Mouse (Mus musculus) liver (tissue): Measurements from ENCODE around the gene Dnmt3c.
"Not testable (repeated sequence)": the region's sequence is repeated elsewhere in the genome, so short reads cannot be mapped to it uniquely, and the experiment has no call there.

Experiments used
- DNase-seq: peaks from one replicate; pipeline ENCODE4 v3.0.0-alpha.2; 2020; ENCODE audit warnings: mixed read lengths

Gene Dnmt3c

GRCm38 (mm10) chr2:153696352-153696751 is at the start of gene Dnmt3c:
Gene Dnmt3c, plus strand, starts transcription at chr2:153696652.
- DNase-seq: no peak

GRCm38 (mm10) chr2:153648773-153649297 is 47.6 kb upstream of the Dnmt3c start:
- no peak for DNase-seq

- peak; percentile 61 for DNase-seq
Observed at GRCm38 (mm10) chr2:153649298-153650013, 47.0 kb upstream of the Dnmt3c start, which contains the start of gene Dnmt3b. Gene Dnmt3b, plus strand, starts transcription at chr2:153649450.

GRCm38 (mm10) chr2:153650014-153650687 is 46.3 kb upstream of the Dnmt3c start:
- DNase-seq: peak; percentile 29

- no peak for DNase-seq
Observed at GRCm38 (mm10) chr2:153651681-153652080, 44.8 kb upstream of the Dnmt3c start.

GRCm38 (mm10) chr2:153657659-153658058 is 38.8 kb upstream of the Dnmt3c start:
- DNase-seq: not testable (repeated sequence)

DNA sequence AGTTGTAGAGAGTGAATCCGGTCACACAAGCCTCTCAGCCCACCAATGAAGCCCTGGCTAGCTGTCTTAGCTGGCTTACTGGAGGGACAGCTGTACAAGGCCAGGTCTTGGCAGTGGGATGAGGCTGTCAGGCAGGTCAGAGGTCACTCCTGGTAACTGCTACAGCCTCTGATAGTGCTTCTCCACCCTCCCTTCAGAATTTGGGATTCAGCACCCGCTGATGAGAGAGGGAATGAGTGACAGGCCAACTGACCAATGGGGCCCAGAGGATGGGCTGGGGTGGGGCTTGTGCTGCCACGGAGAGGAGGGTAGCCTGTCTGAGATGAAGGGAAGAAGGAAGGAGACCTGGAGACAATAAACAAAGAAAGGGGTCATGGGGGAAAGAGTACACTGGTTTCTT is 35.8 kb upstream of the Dnmt3c start:
- DNase-seq: peak; percentile 12

DNA sequence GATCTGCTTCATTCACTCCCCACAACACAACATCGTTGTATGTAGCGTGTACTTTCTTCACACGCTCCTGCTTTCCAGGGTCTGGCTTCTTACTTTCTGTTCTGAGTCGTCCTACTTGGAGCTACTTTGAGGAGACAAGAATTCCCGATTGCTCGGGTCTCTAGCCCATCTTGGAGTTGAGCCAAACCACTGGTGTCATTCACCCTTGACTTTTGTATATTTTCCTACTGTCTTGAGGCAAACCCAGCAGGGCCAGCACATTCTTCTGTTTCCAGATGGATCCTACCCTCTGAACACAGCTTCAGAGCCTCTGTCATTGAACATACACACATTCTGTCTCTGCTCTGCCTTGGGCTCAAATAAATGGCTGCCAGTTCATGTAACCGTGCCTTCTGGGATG is 31.1 kb upstream of the Dnmt3c start:
- no peak for DNase-seq

- DNase-seq: no peak
Observed at GRCm38 (mm10) chr2:153668754-153669376, 27.6 kb upstream of the Dnmt3c start.

GRCm38 (mm10) chr2:153670111-153670510 is 26.3 kb upstream of the Dnmt3c start:
- no peak for DNase-seq

DNA sequence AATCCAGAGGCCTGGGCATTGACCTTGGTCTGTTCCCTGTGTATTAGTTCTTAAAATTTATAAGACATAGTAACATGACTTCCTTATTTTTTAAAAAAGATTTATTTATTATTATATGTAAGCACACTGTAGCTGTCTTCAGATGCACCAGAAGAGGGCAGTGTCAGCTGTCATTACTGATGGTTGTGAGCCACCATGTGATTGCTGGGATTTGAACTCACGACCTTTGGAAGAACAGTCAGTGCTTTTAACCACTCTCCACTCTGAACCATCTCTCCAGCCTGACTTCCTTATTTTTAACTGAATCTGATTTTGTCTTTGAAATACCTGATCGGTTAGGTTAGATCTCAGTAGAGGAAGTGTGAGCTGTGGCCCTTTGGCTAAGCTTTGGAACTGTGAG is 23.8 kb upstream of the Dnmt3c start:
- DNase-seq: no peak

DNA sequence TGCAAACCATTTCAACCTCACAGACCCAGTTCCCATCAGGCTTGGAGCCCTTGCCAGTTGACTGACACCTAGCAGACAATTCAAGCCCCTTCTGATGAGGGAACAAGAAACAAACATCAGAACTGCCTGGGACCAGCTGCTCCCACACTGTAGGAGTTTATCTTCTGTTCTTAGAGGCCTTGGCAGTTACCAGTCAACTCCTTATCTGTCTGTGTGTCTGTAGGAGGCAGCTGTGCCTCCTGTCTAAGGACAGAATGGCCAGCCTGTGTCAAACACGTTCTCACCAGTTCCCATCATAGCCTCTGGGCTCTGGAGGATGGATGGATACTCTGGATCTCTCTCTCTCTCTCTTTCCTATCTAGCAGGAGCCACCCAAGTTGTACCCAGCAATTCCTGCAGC is 21.1 kb upstream of the Dnmt3c start:
- DNase-seq: not testable (repeated sequence)

DNA sequence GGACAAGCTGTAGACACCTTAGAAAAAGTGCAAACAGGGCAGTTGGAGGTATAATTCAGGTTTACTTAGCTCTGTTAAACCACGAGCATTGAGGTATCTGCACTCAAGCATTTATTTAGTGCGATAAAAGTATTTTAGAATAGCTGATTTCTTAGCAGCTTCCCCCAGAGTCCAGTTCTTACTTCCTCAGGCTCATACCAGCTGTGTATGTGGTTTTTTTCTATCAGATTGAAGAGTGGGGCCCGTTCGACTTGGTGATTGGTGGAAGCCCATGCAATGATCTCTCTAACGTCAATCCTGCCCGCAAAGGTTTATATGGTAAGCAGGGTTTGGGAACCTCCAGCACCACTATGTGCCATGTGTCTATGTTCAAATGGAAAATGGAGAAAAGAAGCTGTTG is 19.5 kb upstream of the Dnmt3c start:
- DNase-seq: no peak

- no peak for DNase-seq
Observed at GRCm38 (mm10) chr2:153677550-153677949, 18.9 kb upstream of the Dnmt3c start.

DNA sequence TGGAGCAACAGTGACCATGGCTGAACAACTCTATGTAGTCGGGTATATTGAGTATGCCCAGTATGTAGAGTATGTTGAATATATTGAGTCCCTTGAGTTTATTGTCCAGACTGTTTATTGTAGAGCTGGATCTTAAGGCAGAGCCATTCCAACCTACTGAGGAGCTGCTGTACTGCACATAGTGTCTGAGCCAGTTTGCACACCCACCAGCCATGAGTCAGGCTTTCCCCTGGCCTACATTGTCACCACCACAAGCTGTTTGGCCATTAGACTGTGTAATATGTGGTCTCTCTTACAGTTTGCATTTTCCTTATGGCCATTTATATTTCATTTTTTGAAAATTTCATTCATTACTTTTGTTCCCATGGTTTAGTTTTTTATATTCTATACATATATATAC is 16.5 kb upstream of the Dnmt3c start:
- no peak for DNase-seq

- DNase-seq: not testable (repeated sequence)
Observed at GRCm38 (mm10) chr2:153693413-153693812, 3.0 kb upstream of the Dnmt3c start.

DNA sequence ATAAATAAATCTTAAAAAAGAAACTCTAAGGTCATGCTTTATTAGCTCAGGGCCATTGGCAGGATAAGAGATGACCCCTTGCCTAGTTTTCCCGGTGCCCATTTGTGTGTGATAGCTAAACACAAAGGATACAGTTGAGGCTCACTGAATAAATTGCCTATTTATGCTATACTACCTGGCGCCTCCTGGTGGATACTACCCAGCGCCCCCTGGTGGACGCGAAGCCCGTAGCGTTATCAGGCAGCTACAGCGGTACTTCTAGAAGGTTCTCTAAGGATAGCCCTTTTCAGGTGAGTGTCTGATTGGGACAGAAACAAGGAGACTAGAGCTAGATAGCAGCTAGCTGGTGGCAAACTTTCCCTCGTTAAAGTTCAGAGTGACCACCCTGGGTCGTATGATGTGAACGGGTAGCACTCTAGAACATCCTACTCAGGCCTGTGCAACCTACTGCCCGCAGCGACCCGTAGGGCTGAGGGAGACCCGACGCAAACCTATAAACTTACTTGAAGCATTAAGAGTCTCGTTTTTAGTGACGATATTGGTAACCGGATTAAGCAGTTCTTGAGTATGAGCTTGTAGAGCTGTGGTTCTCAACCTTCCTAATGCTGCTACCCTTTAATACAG is 1.9 kb upstream of the Dnmt3c start:
- peak; percentile 82 for DNase-seq

- DNase-seq: no peak
Observed at GRCm38 (mm10) chr2:153703389-153703788, 6.9 kb downstream of the Dnmt3c start.

DNA sequence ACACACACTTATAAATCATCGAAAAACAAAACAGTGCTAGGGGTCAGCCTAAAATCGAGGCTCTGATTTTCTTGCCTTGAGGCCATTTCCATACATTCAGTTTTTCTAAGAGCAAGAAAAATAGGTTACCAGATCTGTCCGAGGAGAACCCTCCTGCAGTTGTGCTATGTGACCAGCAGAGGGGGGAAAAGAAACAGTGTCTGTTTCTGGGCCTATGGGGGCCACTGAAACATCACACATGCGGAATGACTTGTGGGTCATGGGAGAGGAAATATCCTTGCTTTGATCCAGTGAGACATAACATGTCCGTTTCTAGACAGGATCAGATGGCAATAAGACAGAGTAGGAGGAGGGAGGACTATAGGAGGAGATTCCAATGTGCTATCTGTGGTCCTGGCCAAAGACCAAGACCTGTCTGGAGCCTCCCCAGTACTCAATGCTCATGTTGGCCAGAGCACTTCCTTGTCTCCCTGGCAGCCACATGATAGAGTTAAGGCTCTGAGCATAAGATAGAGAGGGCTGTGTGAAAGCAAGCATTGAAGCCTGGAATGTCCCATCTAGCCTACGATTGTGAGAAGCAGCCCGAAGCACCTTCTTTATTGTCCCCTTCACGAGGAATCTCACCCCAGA is 14.4 kb downstream of the Dnmt3c start:
- DNase-seq: peak; percentile 36

DNA sequence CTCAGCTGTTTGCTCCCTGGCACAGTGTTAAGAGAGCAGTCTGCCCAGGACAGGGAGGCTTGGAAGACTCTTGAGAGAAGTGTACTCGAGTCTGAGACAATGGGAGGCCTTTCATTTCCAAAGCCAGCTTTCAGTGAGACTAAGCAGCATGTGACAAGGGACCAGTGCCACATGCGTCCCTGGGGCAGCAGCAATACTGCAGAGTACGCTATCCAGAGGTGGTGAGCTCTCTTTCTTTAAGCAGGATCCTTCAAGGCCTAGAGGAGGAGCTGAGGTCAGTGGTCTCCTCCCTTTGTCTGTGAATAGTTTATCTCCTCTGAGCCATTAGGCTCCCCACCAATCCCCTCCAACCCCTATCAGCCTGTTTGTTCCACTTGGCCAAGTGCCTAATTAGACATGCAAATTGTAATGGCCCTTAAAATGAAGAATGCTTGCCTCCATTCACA is 16.2 kb downstream of the Dnmt3c start:
- peak; percentile 27 for DNase-seq

DNA sequence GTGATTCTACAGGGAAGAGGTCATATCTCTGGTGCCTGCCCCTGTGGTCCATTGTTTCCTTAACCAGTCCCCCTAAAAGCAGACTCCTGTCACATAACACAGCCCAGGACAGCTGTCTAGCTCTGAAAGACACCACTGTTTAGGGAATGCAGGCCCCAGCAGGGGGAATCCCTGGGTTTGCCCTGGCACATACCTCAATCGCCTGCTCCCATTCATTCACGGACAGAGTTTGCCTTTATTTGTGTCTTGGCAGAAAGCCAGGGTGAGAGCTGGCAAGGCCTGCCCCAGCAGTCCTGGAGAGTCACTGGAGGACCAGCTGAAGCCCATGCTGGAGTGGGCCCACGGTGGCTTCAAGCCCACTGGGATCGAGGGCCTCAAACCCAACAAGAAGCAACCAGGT is 16.8 kb downstream of the Dnmt3c start:
- no peak for DNase-seq

DNA sequence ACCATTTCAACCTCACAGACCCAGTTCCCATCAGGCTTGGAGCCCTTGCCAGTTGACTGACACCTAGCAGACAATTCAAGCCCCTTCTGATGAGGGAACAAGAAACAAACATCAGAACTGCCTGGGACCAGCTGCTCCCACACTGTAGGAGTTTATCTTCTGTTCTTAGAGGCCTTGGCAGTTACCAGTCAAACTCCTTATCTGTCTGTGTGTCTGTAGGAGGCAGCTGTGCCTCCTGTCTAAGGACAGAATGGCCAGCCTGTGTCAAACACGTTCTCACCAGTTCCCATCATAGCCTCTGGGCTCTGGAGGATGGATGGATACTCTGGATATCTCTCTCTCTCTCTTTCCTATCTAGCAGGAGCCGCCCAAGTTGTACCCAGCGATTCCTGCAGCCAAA is 21.4 kb downstream of the Dnmt3c start:
- DNase-seq: not testable (repeated sequence)

GRCm38 (mm10) chr2:153723098-153723497 is 26.6 kb downstream of the Dnmt3c start:
- no peak for DNase-seq
